Mouse (Mus musculus) heart, embryonic 16.5 days (tissue): ENCODE data around the gene Itpkc. TPM values are rescaled to one million over a fixed set of nuclear protein-coding genes. Genes with fewer than 3 reads are reported as not detected.

Experiments used
- ATAC-seq: fragments of 200-750 bp; cut with Nextera tagmentation; replicated peaks from 2 replicates; pipeline ENCODE4 v1.8.0; 2017; ENCODE audit warnings: moderate number of reproducible peaks; ENCODE audit not compliant: insufficient read depth, low FRiP score; ENCODE audit errors: extremely low read depth
- H3K27ac ChIP-seq: fragments of 300-500 bp; sonication (generic); 2 replicates; pipeline ENCODE4 v1.5.1; 2014; ENCODE audit warnings: mild to moderate bottlenecking, low read length, control low read depth, moderate library complexity
- H3K27me3 ChIP-seq: fragments of 300-500 bp; sonication (generic); 2 replicates; pipeline ENCODE4 v1.6.1; 2014; ENCODE audit warnings: low read length, mixed read lengths; ENCODE audit not compliant: control insufficient read depth, insufficient read depth
- H3K36me3 ChIP-seq: fragments of 300-500 bp; sonication (generic); 2 replicates; pipeline ENCODE4 v1.6.1; 2014; ENCODE audit not compliant: control insufficient read depth, insufficient read depth
- H3K4me1 ChIP-seq: fragments of 300-500 bp; sonication (generic); 2 replicates; pipeline ENCODE4 v1.6.1; 2014; ENCODE audit warnings: low read length, mixed read lengths; ENCODE audit not compliant: control insufficient read depth, insufficient read depth
- H3K4me2 ChIP-seq: fragments of 300-500 bp; sonication (generic); 2 replicates; pipeline ENCODE4 v1.6.1; 2014; ENCODE audit warnings: low read depth, mild to moderate bottlenecking, control low read depth, low read length
- H3K4me3 ChIP-seq: fragments of 300-500 bp; sonication (generic); 2 replicates; pipeline ENCODE4 v1.5.1; 2014; ENCODE audit warnings: mild to moderate bottlenecking, control low read depth, low read length
- H3K9ac ChIP-seq: fragments of 300-500 bp; sonication (generic); 2 replicates; pipeline ENCODE4 v1.6.1; 2014; ENCODE audit warnings: low read length, control low read depth
- H3K9me3 ChIP-seq: fragments of 300-500 bp; sonication (generic); replicated peaks from 2 replicates; pipeline ENCODE4 v1.6.1; 2016; ENCODE audit warnings: low read length; ENCODE audit not compliant: control insufficient read depth
- WGBS: fragments of 180-500 bp; shearing (Covaris S2); extraction: QIAGEN DNeasy Blood & Tissue Kit; methylation state at CpG from one replicate; pipeline ENCODE4 v1.1.7; 2014; 5-methylcytosine and 5-hydroxymethylcytosine counted together
- polyA plus RNA-seq: library from polyadenylated mRNA; unstranded; fragments of >200 nt; fragmentation: Nextera tagmentation; extraction: Ambion mirVana; gene quantifications from 2 replicates; pipeline ENCODE4 v1.2.1, GENCODE M21; 2015

Itpkc gene
- polyA plus RNA-seq, 1 experiment from 2014 or later, result 2.5 TPM

GRCm38 (mm10) chr7:27218586-27218985 is 9.9 kb downstream of the Itpkc start:
- WGBS, result 82% methylated on average over 7 of the region's 7 CpGs
- no peak overlapping the region for H3K27ac ChIP-seq
- ATAC-seq, result no peak
- no peak overlapping the region for H3K9ac ChIP-seq
- H3K4me1 ChIP-seq, result no peaks in the 10 kb centered on the region
- H3K4me3 ChIP-seq, result no peak overlapping the region
- H3K9me3 ChIP-seq, result no peaks in the 10 kb centered on the region
- no peak overlapping the region for H3K4me2 ChIP-seq
- H3K36me3 ChIP-seq, result peaks cover 8% of the 10 kb centered on the region; the same call in 1 of the 2 replicates
- no peaks in the 10 kb centered on the region for H3K27me3 ChIP-seq

GRCm38 (mm10) chr7:27212626-27213025 is 15.8 kb downstream of the Itpkc start:
- Histone ChIP-seq H3K9ac (no peak overlapping the region), H3K4me3 (no peak overlapping the region), H3K36me3 (peaks cover 36% of the 10 kb centered on the region), H3K4me2 (no peak overlapping the region), H3K9me3 (no peaks in the 10 kb centered on the region), H3K4me1 (no peaks in the 10 kb centered on the region), H3K27me3 (no peaks in the 10 kb centered on the region), H3K27ac (no peak overlapping the region)
- ATAC-seq, result no peak
- WGBS, result 83% methylated on average over 2 of the region's 2 CpGs

DNA sequence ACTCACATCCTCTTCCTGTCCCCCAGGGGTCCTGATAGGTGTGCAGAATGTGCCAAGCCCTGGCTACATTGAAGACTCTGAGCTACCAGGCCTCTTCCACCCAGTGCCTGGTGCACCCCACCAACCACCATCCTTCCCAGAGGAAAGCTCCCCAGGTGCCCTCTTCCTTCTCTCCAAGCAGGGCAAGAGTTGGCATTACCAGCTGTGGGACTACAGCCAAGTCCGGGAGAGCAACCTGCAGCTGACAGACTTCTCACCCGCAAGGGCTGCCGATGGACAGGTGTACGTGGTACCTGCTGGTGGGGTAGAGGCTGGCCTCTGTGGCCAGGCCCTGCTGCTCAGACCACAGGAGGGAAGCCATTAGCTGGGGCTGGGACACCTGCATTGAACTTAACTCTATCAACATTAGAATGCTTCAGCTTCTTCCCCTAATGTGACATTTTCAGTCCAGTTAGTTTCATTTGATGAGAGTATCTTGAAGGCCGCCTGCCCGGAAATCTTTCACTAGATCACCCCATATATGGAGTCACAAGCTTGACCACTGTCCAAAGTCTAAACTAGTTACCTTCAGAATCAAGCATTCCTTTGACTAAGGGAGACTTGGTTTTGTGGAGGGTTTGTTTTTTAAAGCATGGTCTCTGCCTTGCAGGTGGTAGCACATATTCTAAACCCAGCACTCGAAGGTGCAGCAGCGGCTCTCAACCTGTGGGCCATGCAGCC is 24.6 kb downstream of the Itpkc start:
- Histone ChIP-seq H3K4me3 (no peak overlapping the region), H3K27me3 (no peaks in the 10 kb centered on the region), H3K36me3 (peaks cover 13% of the 10 kb centered on the region), H3K9ac (no peak overlapping the region), H3K4me1 (no peaks in the 10 kb centered on the region), H3K4me2 (no peak overlapping the region), H3K27ac (no peak overlapping the region), H3K9me3 (no peaks in the 10 kb centered on the region)
- no peak for ATAC-seq
- 92% methylated on average over 8 of the region's 8 CpGs for WGBS

DNA sequence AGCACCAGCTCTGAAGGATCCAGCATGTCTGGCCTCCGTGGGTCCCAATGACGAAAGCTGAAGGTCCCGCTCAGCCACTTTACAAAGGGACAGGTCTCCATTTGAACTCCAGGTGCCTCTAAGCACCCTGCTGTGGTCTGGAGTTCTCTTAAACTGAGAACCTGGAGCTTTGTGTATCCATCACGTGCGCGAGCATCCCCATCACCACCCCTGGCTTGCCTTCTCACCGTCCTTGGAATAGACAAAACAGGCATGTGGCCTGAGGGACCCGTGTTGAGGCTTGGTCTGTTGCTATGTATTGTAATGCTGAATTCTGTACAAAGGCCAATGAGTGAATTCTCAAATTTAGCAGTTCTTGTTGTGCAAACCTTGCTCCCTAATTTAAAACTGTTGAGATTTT is 29.7 kb downstream of the Itpkc start:
- H3K36me3 ChIP-seq, result peaks cover 14% of the 10 kb centered on the region

DNA sequence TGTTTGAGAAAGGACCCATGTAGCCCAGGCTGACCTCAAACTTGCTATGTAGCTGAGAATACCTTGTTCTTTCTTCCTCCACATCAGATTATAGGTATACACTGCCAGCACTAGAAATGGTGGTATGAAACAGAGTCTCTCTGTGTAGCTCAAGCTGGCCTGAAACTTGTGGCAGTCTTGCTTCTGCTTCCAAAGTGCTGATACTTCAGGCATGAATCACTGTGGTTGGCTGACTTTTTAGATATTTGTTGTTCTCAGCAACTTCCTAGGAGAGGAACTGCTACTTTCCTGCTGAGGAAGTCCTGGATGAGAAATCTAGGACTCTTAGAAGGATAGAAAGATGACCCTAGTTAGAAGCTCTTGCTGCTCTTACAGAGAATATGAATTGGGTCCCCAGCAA is 30.1 kb downstream of the Itpkc start:
- H3K9me3 ChIP-seq, result no peaks in the 10 kb centered on the region
- H3K4me3 ChIP-seq, result no peak overlapping the region
- ATAC-seq, result no peak
- no peak overlapping the region for H3K9ac ChIP-seq
- no peak overlapping the region for H3K27ac ChIP-seq
- H3K27me3 ChIP-seq, result no peaks in the 10 kb centered on the region
- H3K4me1 ChIP-seq, result peaks cover 12% of the 10 kb centered on the region
- no peak overlapping the region for H3K4me2 ChIP-seq
- peaks cover 17% of the 10 kb centered on the region for H3K36me3 ChIP-seq

More for the DNA sequence above, 29.7 kb downstream of the Itpkc start:
- H3K4me3 ChIP-seq, result no peak overlapping the region
- H3K4me1 ChIP-seq, result peaks cover 12% of the 10 kb centered on the region
- H3K9me3 ChIP-seq, result no peaks in the 10 kb centered on the region
- no peak for ATAC-seq
- H3K4me2 ChIP-seq, result no peak overlapping the region
- H3K27ac ChIP-seq, result no peak overlapping the region
- 83% methylated on average over 8 of the region's 8 CpGs for WGBS
- H3K27me3 ChIP-seq, result no peaks in the 10 kb centered on the region
- H3K9ac ChIP-seq, result no peak overlapping the region

GRCm38 (mm10) chr7:27197634-27198033 is 30.8 kb downstream of the Itpkc start:
- Histone ChIP-seq H3K4me3 (no peak overlapping the region), H3K36me3 (peaks cover 14% of the 10 kb centered on the region), H3K27me3 (no peaks in the 10 kb centered on the region), H3K27ac (no peak overlapping the region), H3K4me1 (peaks cover 12% of the 10 kb centered on the region), H3K4me2 (no peak overlapping the region), H3K9ac (no peak overlapping the region; the same call in 1 of the 2 replicates), H3K9me3 (no peaks in the 10 kb centered on the region)
- no peak for ATAC-seq
- WGBS, result 90% methylated on average over 8 of the region's 8 CpGs

- WGBS, result 81% methylated on average over 3 of the region's 3 CpGs
- Histone ChIP-seq H3K4me2 (no peak overlapping the region), H3K9ac (no peak overlapping the region), H3K27ac (no peak overlapping the region), H3K4me3 (no peak overlapping the region), H3K9me3 (no peaks in the 10 kb centered on the region), H3K36me3 (peaks cover 12% of the 10 kb centered on the region), H3K4me1 (peaks cover 12% of the 10 kb centered on the region), H3K27me3 (no peaks in the 10 kb centered on the region)
- no peak for ATAC-seq
Measured at GRCm38 (mm10) chr7:27197136-27197535, 31.3 kb downstream of the Itpkc start.

- H3K4me1 ChIP-seq, result peaks cover 12% of the 10 kb centered on the region
- H3K36me3 ChIP-seq, result peaks cover 22% of the 10 kb centered on the region
- peak within 1 kb of the TSS; percentile 97 for H3K9ac ChIP-seq
- H3K27ac ChIP-seq, result peak within 1 kb of the TSS; percentile 99
- peak within 1 kb of the TSS; percentile 86 for H3K4me2 ChIP-seq
- WGBS, result under 1% methylated on average over 64 of the region's 64 CpGs
- ATAC-seq, result peak; percentile 97
- H3K27me3 ChIP-seq, result no peaks in the 10 kb centered on the region
- no peaks in the 10 kb centered on the region for H3K9me3 ChIP-seq
- H3K4me3 ChIP-seq, result peak within 1 kb of the TSS; percentile 93
Measured at GRCm38 (mm10) chr7:27195681-27196611, 32.5 kb downstream of the Itpkc start, which contains the start of the genes BC024978 and Snrpa. Gene BC024978 (plus strand): TSS chr7:27195781. Gene Snrpa (minus strand): TSS chr7:27196271.

DNA sequence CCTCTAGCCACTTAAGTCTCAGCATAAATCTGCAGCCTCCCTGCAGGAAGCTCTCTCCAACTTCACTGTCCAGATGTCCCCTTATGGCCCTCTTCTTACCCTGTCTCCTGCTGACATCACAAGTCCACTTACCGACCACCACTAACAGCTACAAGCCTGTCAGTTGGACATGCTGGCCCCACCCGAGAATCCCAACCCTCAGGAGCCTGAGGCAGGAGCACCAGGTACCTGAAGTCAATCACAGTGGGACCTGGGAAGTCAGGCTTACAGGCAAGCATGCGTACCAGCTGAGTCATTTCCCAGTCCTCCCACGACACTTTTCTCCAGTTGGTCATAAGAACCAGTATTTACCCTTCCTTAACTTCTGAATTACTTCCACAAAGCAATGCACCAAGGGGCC is 34.7 kb downstream of the Itpkc start:
- no peak overlapping the region for H3K27ac ChIP-seq
- no peak overlapping the region for H3K4me2 ChIP-seq
- H3K9me3 ChIP-seq, result no peaks in the 10 kb centered on the region
- no peak overlapping the region for H3K4me3 ChIP-seq
- no peak overlapping the region for H3K9ac ChIP-seq
- no peak for ATAC-seq
- peaks cover 44% of the 10 kb centered on the region for H3K36me3 ChIP-seq
- 76% methylated on average over 4 of the region's 4 CpGs for WGBS
- H3K4me1 ChIP-seq, result peaks cover 12% of the 10 kb centered on the region
- no peaks in the 10 kb centered on the region for H3K27me3 ChIP-seq
